Mouse (Mus musculus) lung, adult 2 months (tissue): ENCODE measurements around the gene Map10.

Source experiments
- CTCF ChIP-seq: fragments of 200-500 bp; IDR thresholded peaks from 2 replicates; pipeline ENCODE4 v1.5.1; 2011; ENCODE audit warnings: mild to moderate bottlenecking, low read length, control low read depth; ENCODE audit not compliant: insufficient read depth
- POLR2A ChIP-seq: fragments of 200-500 bp; IDR thresholded peaks from 2 replicates; pipeline ENCODE4 v1.6.1; 2011; ENCODE audit warnings: low read depth, mild to moderate bottlenecking, control low read depth, low read length, borderline replicate concordance; ENCODE audit errors: extremely low read depth

- TF ChIP-seq CTCF, result no peak
- no peak for TF ChIP-seq POLR2A
These were observed 49.3 kb upstream of the Map10 start for GRCm38 (mm10) chr8:125620301-125620700.
